Mouse (Mus musculus) cortical plate, adult 2 months (tissue): Measurements from ENCODE around the gene Klk1b1. TPM values are rescaled to one million over a fixed set of nuclear protein-coding genes. Genes with fewer than 3 reads are reported as not detected.
"Not testable (repeated sequence)": the region's sequence is repeated elsewhere in the genome, so short reads cannot be mapped to it uniquely, and the experiment has no call there.

Source experiments
- H3K27ac ChIP-seq: fragments of 200-500 bp; 2 replicates; pipeline ENCODE4 v1.5.1; 2012; ENCODE audit warnings: low read length, control low read depth, inconsistent platforms; ENCODE audit not compliant: insufficient read depth
- H3K4me1 ChIP-seq: fragments of 200-500 bp; 2 replicates; pipeline ENCODE4 v1.6.1; 2011; ENCODE audit warnings: low read length; ENCODE audit not compliant: control insufficient read depth, insufficient read depth
- H3K4me3 ChIP-seq: fragments of 200-500 bp; 2 replicates; pipeline ENCODE4 v1.5.1; 2011; ENCODE audit warnings: mild to moderate bottlenecking, low read length, control low read depth; ENCODE audit not compliant: insufficient read depth
- CTCF ChIP-seq: fragments of 200-500 bp; IDR thresholded peaks from 2 replicates; pipeline ENCODE4 v1.5.1; 2011; ENCODE audit warnings: mild to moderate bottlenecking, control low read depth, low read length; ENCODE audit not compliant: insufficient read depth; ENCODE audit errors: extremely low read depth
- POLR2A ChIP-seq: fragments of 200-500 bp; IDR thresholded peaks from 2 replicates; pipeline ENCODE4 v1.6.1; 2011; ENCODE audit warnings: mild to moderate bottlenecking, low read length, control low read depth; ENCODE audit not compliant: insufficient read depth; ENCODE audit errors: extremely low read depth
- polyA plus RNA-seq: library from polyadenylated mRNA; depleted of rRNA; stranded (reverse); fragments of >200 nt; gene quantifications from 2 replicates; pipeline ENCODE4 v1.2.3, GENCODE M21; 2012; rRNA removed

The Klk1b1 gene
- polyA plus RNA-seq, 1 experiment: not detected

DNA sequence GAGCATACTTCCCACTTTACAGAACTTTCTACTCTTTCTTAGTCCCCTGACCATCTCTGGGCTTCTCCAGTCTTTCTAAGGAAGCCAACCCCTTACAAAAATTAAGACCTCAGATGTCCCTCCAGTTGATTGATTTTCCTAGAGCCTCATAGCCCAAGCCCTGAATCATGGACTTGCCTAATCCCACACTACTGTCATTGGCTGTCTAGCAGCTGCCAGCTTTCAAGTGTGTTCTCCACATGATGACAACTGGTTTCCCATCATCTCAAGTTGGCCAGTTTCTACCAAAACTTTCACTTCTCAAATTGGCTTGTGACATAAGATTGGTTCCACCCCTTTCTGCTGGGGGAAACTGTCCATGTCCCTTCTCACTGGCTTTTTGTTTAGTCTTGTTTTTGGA lies 38.3 kb downstream of the Klk1b1 start:
- TF ChIP-seq POLR2A: no peak
- no peak for TF ChIP-seq CTCF
- H3K27ac ChIP-seq: no peak overlapping the region
- no peak overlapping the region for H3K4me3 ChIP-seq
- H3K4me1 ChIP-seq: no peaks in the 10 kb centered on the region

DNA sequence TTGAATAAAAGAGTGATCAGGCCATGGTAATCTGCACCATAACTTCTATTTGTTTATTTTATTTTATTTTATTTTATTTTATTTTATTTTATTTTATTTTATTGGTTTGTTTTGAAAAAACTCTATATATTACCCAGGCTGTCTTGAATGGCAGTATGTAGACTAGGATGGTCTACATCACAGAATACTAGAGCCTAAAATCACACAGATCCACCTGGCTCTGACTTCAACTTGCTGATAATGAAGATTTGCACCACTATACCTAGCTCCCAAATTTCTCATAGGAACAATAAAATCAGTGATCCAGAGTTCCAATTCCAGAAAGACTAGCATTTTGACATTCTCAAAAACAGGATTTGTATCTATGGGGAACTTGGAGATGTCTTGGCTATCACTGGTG lies 45.3 kb downstream of the Klk1b1 start, which contains the start of gene Klk1b26:
Gene Klk1b26 (plus strand): TSS at position 301 of the 400 bp plus-strand sequence.
- H3K4me1 ChIP-seq, H3K4me3 ChIP-seq, H3K27ac ChIP-seq: not testable (repeated sequence)

DNA sequence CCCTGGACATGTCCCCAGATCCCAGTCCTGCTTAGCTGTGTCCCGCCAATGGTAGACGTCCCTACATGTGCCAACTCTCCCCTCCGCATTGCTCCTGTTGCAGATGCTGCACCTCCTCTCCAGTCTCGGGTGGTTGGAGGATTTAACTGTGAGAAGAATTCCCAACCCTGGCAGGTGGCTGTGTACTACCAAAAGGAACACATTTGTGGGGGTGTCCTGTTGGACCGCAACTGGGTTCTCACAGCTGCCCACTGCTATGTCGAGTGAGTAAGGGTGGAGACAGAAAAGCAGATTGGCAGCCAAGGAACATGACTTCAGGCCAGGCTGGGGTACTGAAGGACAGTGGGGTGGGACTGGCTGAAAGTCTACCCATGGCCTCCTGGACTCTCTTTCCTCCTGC lies 48.1 kb downstream of the Klk1b1 start:
- not testable (repeated sequence) for H3K4me1 ChIP-seq, H3K4me3 ChIP-seq, H3K27ac ChIP-seq

DNA sequence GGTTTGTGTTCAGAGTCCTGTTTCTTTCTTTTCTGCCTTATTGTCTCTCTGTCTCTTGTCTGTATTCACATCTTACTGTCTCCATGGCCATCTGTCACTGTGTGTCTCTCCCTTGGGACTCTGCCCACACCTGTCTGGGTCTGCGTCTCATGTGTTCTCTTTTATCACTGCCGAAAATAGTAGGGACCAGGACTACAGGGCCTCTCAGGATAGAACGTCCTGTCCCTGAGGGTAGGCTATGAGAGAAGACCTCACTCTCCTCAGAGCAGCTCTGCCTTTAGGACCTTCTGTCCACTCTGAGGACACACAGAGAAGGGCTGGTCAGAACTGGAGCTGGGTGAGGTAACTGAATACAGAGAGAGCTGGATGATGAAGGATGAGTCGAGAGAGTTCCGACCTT lies 48.5 kb downstream of the Klk1b1 start:
- Histone ChIP-seq H3K27ac (no peak overlapping the region), H3K4me3 (no peak overlapping the region)

More for the DNA sequence above, 48.5 kb downstream of the Klk1b1 start:
- TF ChIP-seq POLR2A (no peak), CTCF (no peak)
- H3K4me1 ChIP-seq: no peaks in the 10 kb centered on the region

Other genes with a start within 250 kb of the Klk1b1 start
- gene Klk12, start 197.9 kb upstream of the Klk1b1 start, polyA plus RNA-seq: not detected in 2 replicates
- not detected in 2 replicates for gene Klk11, start 192.1 kb upstream of the Klk1b1 start, polyA plus RNA-seq
- gene Klk10, start 185.7 kb upstream of the Klk1b1 start, polyA plus RNA-seq: 0.27 and 0.32 TPM in 2 replicates
- gene Klk9, start 174.9 kb upstream of the Klk1b1 start, polyA plus RNA-seq: 0.11 TPM in 1 of 2 replicates, not detected in the other
- gene Klk8, start 169.2 kb upstream of the Klk1b1 start, polyA plus RNA-seq: 3.1 and 7.6 TPM in 2 replicates
- 0.11 TPM in 1 of 2 replicates, not detected in the other for gene Klk7, start 155.5 kb upstream of the Klk1b1 start, polyA plus RNA-seq
- 4.9 and 11.6 TPM in 2 replicates for gene Klk6, start 142.3 kb upstream of the Klk1b1 start, polyA plus RNA-seq
- gene Klk5, start 124.8 kb upstream of the Klk1b1 start, polyA plus RNA-seq: not detected in 2 replicates
- not detected in 2 replicates for gene Klk4, start 85.6 kb upstream of the Klk1b1 start, polyA plus RNA-seq
- gene Klk15, start 33.0 kb upstream of the Klk1b1 start, polyA plus RNA-seq: not detected in 2 replicates
- gene Klk1b8, start 16.1 kb upstream of the Klk1b1 start, polyA plus RNA-seq: not detected in 2 replicates
- gene Klk1b9, start 9.3 kb downstream of the Klk1b1 start, polyA plus RNA-seq: not detected in 2 replicates
- gene Klk1b11, start 29.1 kb downstream of the Klk1b1 start, polyA plus RNA-seq: not detected in 2 replicates
- gene Klk1b26, start 45.4 kb downstream of the Klk1b1 start, polyA plus RNA-seq: not detected in 2 replicates
- not detected in 2 replicates for gene Klk1b27, start 85.5 kb downstream of the Klk1b1 start, polyA plus RNA-seq
- not detected in 2 replicates for gene Klk1b21, start 135.6 kb downstream of the Klk1b1 start, polyA plus RNA-seq
- gene Klk1b22, start 145.9 kb downstream of the Klk1b1 start, polyA plus RNA-seq: not detected in 2 replicates
- gene Klk1b16, start 170.0 kb downstream of the Klk1b1 start, polyA plus RNA-seq: not detected in 2 replicates
- not detected in 2 replicates for gene Klk1b24, start 221.5 kb downstream of the Klk1b1 start, polyA plus RNA-seq
- 0.13 and 0.15 TPM in 2 replicates for gene Klk1b3, start 231.4 kb downstream of the Klk1b1 start, polyA plus RNA-seq
- not detected in 2 replicates for gene Klk1b4, start 240.7 kb downstream of the Klk1b1 start, polyA plus RNA-seq
- gene Klk1b5, start 249.2 kb downstream of the Klk1b1 start, polyA plus RNA-seq: not detected in 2 replicates